Mouse (Mus musculus): ENCODE measurements around the gene Cer1.

Gene Cer1

DNA sequence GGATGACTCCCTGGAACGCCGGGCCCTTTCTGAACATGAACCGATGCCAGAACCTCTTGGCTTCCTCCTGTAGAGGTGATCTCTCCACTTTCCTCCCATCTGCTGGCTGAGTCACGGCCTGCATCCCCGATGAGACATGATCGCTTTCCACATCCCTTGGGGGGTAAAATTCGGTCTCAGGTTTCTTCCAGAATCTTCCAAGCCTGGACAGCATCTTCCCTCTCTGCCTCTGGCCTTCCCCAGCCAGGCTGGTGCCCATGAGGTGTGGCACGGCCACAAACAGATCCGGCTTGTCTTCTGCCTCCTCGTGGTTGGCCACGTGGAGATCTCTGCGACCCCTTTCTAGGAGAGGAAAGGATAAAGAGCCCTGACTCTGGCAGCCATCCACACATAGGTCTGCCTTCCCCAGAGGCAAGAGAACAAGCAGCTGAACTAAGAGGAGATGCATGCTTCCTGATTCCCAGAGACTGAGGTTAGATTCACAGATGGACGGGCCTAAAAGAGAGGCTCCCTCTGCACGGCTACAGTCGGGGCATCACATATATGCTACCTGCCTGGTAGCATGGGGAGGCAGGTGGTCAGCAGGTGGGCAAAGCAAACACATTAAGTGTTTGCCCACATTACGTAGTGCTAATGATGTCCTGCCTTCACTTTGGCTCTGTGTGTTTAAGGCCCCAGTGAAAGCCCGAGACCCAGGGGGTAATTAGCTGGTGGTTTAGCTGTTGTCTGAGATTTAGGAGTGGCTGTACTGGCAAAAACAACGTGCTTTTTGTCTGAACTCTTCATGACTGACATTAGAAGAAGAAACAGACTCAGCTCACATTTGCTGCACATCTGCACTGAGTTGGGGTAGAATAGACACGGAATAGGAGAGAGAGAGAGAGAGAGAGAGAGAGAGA is at the start of gene Cer1:
Gene Cer1, minus strand, starts transcription at position 513 of the 899 bp plus-strand sequence.
- no peak for DNase-seq (ENCODE audit: low spot score in 2 of 2)

DNA sequence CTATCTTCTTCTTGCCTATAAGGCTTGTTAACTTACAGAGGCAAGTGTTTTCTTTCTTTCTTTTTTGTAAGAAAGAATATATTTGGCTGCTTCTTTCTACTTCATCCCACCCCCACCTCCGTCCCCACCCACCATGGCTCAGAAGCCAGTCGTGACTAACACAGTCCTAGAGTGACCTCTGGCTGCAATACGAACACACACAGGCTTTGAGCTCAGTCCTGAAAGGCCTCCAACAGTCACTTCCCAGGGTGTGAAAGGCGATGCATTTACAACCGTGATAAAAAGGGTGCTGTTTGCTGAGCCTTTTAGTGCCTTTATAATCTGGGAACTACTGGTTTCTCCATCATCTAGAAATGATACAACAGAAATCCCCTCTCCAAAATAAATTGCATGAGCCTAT is 49.4 kb upstream of the Cer1 start:
- DNase-seq (ENCODE audit: low spot score in 2 of 2), result no peak

DNA sequence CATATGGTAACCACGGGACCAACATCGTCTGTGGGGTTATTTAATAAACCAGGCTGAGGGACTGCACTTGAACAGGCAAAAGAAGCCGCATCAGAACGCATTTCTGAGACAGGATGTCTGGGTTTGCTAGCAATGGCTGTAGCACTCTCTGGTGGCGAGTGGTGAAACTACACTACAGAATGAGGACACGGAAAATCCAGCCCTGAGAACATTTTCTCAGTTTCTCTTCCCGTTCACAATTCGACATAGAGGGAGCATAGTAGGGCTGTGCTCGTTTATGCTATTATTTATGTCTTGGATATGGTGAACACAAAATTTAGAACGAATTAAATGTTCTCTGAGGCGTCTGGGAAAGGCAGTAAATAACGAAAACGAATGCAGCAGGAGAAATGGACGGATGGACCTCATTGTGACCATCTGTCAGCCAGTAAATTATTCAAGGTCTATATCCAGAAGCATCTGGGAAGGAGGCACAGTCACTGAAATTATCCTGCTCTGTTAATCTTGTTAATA is 48.8 kb upstream of the Cer1 start:
- DNase-seq (ENCODE audit: low spot score in 2 of 2), result peak; percentile 61 to 85

DNA sequence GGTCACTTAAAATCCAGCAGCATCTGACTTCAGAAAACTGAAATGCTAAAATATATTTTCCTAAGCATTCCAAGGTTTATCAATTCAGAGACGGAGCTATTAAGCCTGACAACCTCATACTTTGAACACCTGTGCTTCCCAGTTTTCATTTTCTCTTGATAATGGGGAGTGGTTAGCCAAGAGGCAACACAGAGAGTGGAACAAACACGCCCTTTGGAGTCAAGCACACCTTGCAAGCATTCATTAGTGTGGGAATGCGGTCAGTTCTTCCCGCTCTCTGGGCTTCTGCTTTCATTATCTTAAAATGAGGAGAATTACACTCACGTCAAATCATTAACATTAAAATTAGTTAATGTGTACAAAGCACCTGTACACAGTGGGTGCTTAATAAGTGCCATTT is 45.1 kb upstream of the Cer1 start:
- DNase-seq (ENCODE audit: low spot score in 2 of 2), result no peak

DNA sequence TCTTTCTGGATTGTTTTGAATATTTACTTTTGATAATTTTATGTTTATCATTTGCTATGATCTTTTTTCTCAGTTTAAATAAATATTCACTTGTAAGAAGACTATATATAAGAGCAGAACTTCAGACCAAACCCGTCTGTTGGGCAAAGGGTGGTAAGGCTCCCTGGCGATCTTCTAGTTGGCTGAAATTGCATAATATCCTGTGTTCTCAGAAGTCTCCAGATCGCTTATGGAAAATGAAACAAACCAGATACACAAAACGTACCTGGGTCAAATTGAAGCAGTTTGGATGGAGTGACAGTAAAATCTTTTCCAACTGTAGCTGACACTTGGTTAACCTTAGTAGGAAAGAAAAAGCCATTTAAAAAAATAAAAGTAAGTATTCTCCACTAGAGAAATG is 37.0 kb upstream of the Cer1 start:
- DNase-seq (ENCODE audit: low spot score in 2 of 2), result no peak

DNA sequence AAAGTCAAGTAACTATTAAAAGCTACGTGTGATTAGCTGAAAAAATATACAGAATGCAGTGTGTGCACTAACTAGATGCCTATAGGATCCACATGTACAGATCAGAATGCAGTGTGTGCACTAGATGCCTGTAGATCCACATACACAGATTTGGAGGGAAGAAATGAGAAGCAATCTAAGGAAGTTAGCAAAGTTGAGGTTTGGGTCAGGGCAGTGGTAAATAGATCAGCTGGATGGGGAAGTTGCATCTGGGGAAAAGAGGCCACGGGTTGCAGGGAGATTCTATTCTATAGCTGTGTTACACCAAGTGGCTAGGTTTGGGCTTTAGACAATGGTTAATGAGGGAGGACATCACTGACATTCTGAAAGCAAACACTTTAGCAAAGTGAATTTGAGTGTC is 33.7 kb upstream of the Cer1 start:
- no peak for DNase-seq (ENCODE audit: low spot score in 2 of 2)

DNA sequence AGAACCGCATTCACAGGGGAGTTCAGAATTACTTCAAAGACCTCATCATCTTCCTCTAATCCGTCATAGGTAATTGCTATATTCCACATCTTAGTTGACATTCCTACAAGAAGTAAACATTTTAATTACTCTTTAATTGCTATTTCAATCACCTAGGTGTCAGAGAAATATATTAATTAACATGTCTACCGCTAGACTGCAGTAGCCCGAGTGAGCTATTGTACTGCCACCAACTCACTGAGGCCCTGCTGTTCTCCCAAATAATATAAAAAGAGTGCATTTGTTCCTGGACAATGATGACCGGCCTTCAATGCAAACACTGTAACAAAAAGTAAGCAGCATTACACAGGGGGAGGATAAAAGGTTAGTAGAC is 31.7 kb upstream of the Cer1 start:
- no peak for DNase-seq (ENCODE audit: low spot score in 2 of 2)

DNA sequence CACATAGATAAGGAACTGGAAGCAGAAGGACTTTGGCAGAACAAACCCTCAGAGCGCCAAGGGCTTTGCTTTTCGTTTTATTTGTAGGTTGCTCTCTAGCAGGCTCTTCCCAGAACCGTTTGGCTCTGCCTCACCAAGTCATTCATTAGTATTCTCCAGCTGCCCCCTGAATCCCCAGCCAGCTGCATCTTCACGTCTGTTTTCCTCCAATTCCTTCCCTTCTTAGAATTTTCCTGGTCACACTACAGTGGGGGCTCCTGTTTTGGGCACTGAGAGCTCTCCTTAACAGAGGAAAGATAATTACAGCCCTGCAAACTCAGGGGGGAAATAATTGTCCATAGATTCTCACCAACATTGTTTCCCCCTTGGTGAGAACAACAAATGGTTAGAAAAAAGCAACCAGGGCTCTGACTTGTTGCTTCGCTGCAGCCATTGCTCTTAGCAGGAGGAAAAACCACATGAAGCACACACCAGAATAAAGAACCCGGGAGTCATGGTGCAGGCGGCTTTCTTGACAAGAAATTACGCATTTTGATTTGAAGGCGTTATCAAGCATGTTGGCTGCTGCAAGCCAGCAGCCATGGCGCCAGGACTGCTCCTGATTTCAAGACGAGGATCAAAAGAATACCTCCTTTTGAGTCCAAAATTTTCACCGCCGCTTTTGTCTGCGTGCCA is 31.2 kb upstream of the Cer1 start:
- no peak for DNase-seq (ENCODE audit: low spot score in 2 of 2)

DNA sequence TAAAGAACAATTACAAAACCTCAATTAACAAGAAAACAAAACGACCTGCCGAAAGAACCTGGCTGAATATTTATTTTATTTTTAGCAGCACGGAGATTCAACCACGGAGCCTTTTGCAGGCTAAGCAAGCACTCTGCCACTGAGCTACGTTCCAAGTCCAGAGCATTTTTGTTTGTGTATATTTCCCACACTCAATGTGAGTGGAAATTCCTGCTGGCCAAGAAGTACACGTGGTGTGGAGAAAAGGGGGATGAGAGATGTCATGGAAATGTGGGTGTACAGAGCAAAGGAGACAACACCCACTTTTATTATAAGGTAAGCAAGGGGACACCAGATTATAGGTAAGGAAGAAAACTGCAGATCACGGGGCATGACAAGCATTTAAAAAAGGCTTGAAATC is 30.6 kb upstream of the Cer1 start:
- DNase-seq (ENCODE audit: low spot score in 2 of 2), result no peak

DNA sequence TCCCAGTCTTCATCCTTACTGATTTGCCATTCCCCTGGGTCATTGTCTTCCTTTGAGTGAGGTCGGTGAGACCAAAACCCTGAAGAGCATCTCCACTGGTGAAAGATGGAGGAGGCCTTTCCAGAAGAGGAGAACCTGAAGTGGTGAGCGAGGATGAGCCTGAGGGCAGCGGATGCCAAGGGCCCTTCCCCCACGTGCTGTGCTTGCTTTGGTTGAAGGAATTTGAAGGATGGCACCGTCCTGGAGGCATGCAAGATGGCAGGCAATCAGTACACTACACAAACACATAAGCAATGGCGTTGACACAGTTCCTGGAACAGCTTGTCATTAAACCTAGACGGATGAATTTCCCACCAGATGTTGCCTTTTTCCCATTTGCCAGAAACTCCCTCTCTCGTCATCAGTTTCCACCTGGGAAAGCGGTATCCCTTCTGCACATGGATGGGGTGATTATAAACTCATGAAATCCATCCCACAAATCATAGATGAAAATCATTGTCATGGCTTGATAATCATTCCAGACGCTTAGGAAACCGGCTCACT is 29.7 kb upstream of the Cer1 start:
- DNase-seq (ENCODE audit: low spot score in 2 of 2), result no peak

DNA sequence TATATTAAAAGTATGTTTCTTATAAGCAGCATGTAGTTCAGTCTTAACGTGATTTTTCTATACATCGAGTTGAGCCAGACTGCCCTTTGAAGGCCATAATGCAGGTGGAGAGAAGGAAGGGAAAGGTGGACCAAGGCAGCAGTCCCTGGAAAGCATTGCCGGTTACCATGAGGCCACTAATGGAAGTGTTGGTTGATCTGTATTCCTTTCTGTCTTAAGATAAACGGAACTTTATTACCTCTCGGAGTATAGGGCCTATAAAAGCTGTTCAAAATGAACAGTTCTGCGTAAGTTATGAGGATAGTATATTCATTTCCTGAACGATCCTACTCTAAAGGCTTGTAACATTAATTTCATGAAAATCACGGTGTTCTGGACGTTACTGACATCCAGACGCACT is 10.3 kb upstream of the Cer1 start:
- no peak for DNase-seq (ENCODE audit: low spot score in 2 of 2)

DNA sequence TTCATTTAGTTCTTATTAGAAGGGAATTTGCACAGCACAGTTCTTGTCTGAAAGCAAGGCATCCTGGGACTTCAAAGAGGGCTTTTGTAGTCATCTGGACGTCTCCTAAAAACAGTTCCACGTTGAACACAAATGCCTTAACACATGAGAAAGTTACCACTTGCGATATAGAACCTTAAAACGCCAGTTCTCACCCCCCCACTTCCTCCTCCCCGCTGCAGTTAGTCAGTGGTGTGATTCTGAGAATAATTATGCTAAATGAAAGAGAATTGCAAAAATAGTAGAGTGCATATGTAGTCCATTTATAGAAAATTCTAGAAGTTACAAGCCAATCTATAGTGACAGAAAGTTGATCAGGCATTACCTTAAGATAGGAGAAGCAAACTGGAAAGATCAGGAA is 7.3 kb upstream of the Cer1 start:
- no peak for DNase-seq (ENCODE audit: low spot score in 2 of 2)

DNA sequence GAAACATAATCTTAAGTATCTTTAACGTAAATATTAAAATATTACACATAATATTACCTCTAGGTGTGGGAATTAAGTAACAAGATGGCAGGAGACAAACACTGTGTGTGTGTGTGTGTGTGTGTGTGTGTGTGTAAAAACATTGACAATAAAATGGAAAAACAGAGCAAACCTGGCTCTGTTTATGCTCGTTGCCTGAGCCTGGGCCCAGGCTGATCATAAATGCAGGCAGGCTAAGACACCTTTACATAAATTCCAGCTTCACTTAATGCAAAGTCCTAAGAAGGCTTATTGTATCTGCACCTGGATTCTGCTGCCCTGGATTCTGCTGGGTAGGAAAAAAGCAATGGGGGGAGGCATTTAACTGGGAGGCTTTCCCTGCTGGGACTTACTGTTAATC is 6.6 kb upstream of the Cer1 start:
- DNase-seq (ENCODE audit: low spot score in 2 of 2), result no peak

DNA sequence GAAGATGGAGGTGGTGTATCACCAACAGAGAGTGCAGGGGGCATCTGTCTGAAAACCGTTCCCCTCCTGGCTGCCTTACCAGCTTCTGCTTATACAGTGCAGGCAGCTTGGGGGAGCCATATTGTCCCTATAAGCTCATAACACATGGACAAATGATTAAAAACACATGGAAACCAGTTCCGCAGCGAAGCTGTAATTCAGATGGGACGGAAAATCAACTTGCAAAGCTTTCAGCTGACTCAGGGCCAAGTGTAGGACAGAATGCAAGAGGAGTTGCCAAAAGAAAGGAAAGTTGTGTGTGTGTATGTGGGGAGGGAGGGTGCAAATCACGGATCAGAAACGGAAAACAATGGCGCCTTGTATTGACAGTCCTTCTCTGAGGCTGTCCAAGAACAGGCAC is 6.1 kb upstream of the Cer1 start:
- DNase-seq (ENCODE audit: low spot score in 2 of 2), result no peak

DNA sequence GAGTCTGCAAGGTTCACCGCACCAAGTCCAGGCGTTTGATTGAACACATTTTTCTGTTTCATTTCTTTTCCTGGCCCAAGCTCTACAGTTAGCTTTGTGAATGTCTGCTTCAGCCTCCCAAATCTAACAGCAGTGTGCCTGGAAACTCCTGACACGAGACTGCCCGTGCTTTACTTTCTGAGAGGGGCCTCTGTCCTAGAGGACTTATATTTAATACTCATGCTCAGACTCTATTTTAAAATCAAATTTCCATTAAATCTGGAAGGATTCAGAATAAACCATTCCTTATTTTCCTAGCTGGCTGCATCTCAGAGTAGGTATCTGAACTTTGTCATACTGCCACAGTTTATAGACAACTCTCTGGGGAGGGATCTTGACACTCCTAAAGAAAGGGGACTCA is 5.6 kb upstream of the Cer1 start:
- no peak for DNase-seq (ENCODE audit: low spot score in 2 of 2)

DNA sequence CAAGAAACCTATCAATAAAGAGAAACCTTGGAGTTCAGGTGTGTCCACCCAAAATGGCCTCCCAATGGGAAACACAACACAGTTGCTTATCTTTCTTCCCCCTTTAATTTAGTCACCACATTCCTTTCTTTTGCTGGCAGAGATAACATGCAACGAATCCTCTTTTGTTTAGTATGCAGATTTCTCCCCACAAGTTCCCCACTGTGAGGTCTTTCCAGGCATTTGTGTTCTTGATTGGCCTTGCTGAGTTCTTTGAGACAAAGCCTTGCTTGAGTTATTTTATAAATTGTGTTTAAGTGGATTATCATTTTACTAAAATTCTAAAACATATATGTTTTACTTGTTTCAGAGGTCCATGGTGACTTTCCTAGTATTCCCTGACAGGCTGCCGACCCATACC is 1.2 kb upstream of the Cer1 start:
- DNase-seq (ENCODE audit: low spot score in 2 of 2), result no peak

DNA sequence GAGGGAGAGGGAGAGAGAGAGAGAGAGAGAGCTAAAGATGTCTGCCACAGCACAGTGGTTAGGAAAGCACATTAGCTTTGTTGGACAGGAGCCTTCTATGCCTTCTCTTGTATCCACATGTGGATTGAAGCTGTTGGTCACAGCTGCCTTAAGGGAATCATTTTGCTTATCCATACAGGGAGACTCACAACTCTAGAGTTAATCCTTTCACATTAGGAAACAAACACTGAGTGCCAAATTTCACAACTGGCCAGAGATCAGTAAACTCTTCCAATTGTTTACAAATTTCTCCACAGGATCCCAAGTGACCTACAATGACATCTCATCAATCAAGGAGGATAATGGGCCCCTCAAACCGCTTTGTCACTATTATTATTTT is 576 bp upstream of the Cer1 start:
- DNase-seq (ENCODE audit: low spot score in 2 of 2), result no peak

DNA sequence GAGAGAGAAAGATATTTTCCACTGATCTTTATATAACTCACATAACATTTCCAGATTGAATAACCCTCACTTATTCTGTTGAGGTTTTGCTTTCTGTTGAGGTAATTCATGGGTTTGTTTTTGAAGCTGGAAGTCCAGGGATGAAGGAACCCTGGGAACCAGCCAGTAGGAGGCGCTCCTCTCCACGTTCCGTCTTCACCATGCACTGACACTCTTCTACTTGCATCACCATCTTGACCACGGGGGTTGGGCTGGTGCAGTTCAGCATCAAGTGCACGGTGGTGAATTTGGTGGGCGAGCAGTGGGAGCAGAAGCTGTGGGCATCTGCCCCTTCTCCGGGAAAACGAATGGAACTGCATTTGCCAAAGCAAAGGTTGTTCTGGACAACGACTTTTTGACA is 2.4 kb downstream of the Cer1 start:
- no peak for DNase-seq (ENCODE audit: low spot score in 2 of 2)

DNA sequence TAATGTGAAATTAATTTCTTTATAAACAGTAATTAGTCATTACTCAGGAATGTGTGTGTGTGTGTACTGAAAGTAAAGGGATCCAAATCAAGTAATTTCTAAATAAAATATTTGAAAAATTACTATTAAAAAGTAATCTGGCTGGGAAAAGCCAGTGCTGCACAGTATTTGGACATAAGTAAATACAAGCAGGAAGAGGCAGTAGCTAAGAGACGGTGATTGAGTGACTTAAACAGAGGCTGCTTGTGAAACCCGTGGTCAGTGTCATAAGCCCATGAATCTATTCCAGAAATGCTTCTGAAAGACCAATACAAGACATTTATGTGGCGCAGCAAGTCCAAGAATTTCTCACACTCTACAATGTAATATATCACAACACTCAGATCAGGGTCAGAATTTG is 3.6 kb downstream of the Cer1 start:
- no peak for DNase-seq (ENCODE audit: low spot score in 2 of 2)

DNA sequence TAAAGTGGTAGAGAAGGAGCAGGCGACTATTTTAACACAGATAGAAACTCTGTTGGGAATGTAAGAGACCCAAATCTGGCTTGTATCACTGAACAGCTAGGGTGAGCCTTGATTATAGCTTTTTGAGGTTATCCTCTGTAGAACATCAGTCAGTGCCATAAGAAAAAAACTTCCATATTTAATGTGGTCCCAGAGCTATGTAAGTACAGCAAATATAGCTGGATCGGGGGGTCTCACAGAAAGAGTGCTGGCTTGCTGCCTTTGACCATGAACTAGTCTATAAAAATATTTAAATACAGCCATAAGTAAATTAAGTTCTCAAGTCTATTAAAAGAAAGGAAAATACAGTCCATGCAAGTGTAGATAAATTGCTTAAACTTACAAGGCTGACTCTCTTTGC is 4.7 kb downstream of the Cer1 start:
- no peak for DNase-seq (ENCODE audit: low spot score in 2 of 2)

DNA sequence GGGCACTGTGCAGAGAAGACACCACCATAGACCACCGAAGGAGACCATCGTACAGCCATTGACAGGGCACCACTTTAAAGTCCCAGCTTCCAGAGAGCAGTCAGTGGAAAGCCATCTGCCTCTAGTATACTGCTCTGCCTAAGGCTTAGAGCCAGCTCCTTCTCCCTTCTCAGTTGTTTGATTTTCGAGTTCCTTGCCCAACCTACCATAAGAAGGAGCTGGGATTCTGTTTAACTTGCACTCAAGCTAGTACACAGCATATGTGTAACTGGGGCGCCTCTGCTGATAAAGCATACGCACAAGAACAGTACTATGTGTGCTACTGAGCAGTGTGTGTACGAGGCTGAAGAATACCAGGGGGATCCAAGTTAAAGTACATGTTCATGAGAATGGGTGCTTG is 5.8 kb downstream of the Cer1 start:
- no peak for DNase-seq (ENCODE audit: low spot score in 2 of 2)

DNA sequence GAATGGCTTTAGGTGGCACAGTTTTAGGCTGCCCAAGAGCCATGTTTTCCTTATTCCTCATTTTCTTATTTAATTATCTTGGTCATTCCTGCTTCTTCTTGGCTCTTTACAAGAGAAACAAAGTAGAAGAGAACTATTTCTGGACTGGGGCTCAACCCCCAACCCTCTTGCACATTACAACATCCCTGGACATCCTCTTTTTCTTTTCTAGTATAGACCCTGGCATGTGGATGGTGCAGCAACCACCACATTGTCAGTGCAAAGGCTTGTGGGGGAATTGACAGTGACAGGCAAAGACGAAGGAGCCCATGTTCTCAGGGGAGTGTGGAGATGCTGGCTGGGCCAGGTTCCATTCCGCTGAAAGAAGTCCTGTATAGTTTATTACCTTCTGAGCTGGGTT is 8.3 kb downstream of the Cer1 start:
- DNase-seq (ENCODE audit: low spot score in 2 of 2), result no peak

DNA sequence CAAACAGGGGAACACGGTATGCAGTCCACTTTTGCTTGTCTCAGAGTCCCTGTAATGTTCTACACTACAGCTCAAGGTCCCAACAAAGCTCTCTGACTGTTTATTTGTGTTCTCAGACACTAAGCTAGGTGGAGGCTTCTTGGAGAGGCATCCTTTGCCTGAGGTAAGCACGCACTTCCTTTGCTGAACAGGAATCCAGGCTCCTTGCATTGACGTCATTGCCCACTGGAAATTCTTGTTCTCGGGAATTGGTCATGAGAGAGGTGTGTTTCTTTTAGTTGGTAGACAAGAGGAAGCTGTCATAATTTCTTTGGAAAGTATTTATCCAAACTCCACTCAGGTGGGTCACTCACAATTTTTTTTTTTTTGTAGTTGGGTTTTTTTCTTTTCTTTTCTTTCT is 9.4 kb downstream of the Cer1 start:
- no peak for DNase-seq (ENCODE audit: low spot score in 2 of 2)
